Mouse (Mus musculus): Measurements from ENCODE around the gene Vav1. TPM values are rescaled to one million over a fixed set of nuclear protein-coding genes. Genes with fewer than 3 reads are reported as not detected.

The Vav1 gene
- polyA plus RNA-seq, 1 experiment from 2014 or later: 1.5 TPM

DNA sequence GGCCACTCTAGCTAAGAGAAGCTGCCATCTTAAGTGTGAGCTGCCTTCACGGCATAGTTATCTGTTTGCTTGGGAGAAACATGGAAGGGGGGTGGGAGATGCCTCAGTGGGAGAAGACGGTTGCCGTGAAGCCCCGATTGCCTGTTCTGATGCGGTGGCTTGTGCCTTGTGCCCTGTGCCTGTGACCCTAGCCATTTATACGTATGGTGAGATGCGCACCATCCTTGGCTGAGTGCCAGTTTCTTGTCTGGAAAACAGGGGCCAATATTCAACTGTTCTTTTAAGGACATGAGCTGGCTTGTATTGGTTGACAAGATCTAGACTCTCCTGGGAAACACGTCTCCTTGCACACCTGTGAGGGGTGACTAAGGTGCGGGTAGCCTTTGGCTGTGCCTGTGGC lies 72.2 kb downstream of the Vav1 start:
- Histone ChIP-seq H3K36me3 (replicated peaks) (no peaks in the 10 kb centered on the region), H3K4me2 (no peak overlapping the region), H3K9ac (no peak overlapping the region), H3K27ac (no peak overlapping the region), H3K27me3 (replicated peaks) (no peaks in the 10 kb centered on the region), H3K4me1 (no peaks in the 10 kb centered on the region), H3K9me3 (no peaks in the 10 kb centered on the region), H3K4me3 (no peak overlapping the region)
- ATAC-seq (replicated peaks): no peak
- WGBS: 89% methylated on average over 9 of the region's 9 CpGs

GRCm38 (mm10) chr17:57358441-57358840 lies 79.5 kb downstream of the Vav1 start, which contains the start of gene Adgre1:
Gene Adgre1, plus strand, starts transcription at chr17:57358691.
- H3K4me3 ChIP-seq: no peak within 1 kb of the TSS
- no peak for ATAC-seq (replicated peaks)
- 5% methylated on average over 1 of the region's 1 CpGs for WGBS

DNA sequence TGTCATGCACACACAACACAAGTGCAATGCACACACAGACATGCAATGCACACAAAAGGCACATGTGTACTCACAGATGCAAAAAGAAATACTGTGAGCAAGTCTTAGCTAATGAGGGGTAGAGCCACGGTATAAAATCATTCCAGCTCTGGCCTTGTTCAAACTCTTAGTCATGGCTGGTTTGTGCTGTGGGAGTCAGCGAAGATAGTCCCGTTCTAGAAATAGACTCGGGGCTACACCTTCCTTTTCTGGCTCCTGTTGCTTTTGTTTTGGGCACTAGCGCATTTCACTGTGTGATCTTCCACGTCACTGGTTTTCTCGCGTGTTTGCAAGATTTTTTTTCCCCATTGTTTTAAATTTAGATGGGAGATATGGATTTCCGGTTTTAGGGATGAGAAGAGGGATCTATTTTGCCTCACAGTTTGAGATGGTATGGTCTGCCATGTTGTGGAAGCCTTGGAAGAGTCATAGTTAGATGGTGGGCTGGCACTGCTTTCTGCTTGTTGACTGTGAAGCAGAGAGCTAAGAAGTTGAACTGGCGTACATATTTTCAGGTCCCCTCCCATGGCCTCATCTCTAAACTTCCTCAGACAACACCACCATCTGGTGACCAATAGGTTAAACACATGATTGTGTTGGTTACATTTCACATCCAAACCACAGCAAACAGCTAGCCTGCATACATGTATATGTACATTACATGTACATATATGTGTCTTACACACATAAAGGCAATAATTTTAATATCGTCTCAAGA lies 80.8 kb downstream of the Vav1 start:
- WGBS: 88% methylated on average over 11 of the region's 11 CpGs
- ATAC-seq (replicated peaks): no peak

More at GRCm38 (mm10) chr17:57358441-57358840, 79.5 kb downstream of the Vav1 start, which contains the start of gene Adgre1:
- Histone ChIP-seq H3K27ac (no peak within 1 kb of the TSS), H3K9ac (no peak within 1 kb of the TSS), H3K36me3 (replicated peaks) (no peaks in the 10 kb centered on the region), H3K27me3 (replicated peaks) (no peaks in the 10 kb centered on the region), H3K4me1 (no peaks in the 10 kb centered on the region), H3K9me3 (no peaks in the 10 kb centered on the region), H3K4me2 (no peak within 1 kb of the TSS)

More for the DNA sequence above, 80.8 kb downstream of the Vav1 start:
- Histone ChIP-seq H3K9ac (no peak overlapping the region), H3K27ac (no peak overlapping the region), H3K9me3 (no peaks in the 10 kb centered on the region), H3K4me1 (no peaks in the 10 kb centered on the region), H3K27me3 (replicated peaks) (no peaks in the 10 kb centered on the region), H3K4me3 (no peak overlapping the region), H3K4me2 (no peak overlapping the region), H3K36me3 (replicated peaks) (no peaks in the 10 kb centered on the region)

Other genes starting within 250 kb of the Vav1 start
- gene Khsrp, start 247.6 kb upstream of the Vav1 start, polyA plus RNA-seq (2015; fragmentation: Nextera tagmentation; extraction: Ambion mirVana): 29.9 and 30.5 TPM in 2 replicates
- gene Slc25a41, start 237.4 kb upstream of the Vav1 start, polyA plus RNA-seq (2015; fragmentation: Nextera tagmentation; extraction: Ambion mirVana): not detected in 2 replicates
- gene Crb3, start 220.0 kb upstream of the Vav1 start, polyA plus RNA-seq (2015; fragmentation: Nextera tagmentation; extraction: Ambion mirVana): 1.5 and 2.0 TPM in 2 replicates
- 42.5 TPM in 2 replicates for gene Slc25a23, start 219.2 kb upstream of the Vav1 start, polyA plus RNA-seq (2015; fragmentation: Nextera tagmentation; extraction: Ambion mirVana)
- 5.8 TPM in 2 replicates for gene Dennd1c, start 200.6 kb upstream of the Vav1 start, polyA plus RNA-seq (2015; fragmentation: Nextera tagmentation; extraction: Ambion mirVana)
- gene Tubb4a, start 191.3 kb upstream of the Vav1 start, polyA plus RNA-seq (2015; fragmentation: Nextera tagmentation; extraction: Ambion mirVana): 388 and 395 TPM in 2 replicates
- 7.4 and 8.1 TPM in 2 replicates for gene Tnfsf9, start 173.8 kb upstream of the Vav1 start, polyA plus RNA-seq (2015; fragmentation: Nextera tagmentation; extraction: Ambion mirVana)
- gene Cd70, start 129.3 kb upstream of the Vav1 start, polyA plus RNA-seq (2015; fragmentation: Nextera tagmentation; extraction: Ambion mirVana): 1.1 and 1.2 TPM in 2 replicates
- gene Tnfsf14, start 84.9 kb upstream of the Vav1 start, polyA plus RNA-seq (2015; fragmentation: Nextera tagmentation; extraction: Ambion mirVana): not detected in 2 replicates
- 2.2 TPM in 2 replicates for gene C3, start 51.0 kb upstream of the Vav1 start, polyA plus RNA-seq (2015; fragmentation: Nextera tagmentation; extraction: Ambion mirVana)
- 22.7 and 23.1 TPM in 2 replicates for gene Gpr108, start 30.7 kb upstream of the Vav1 start, polyA plus RNA-seq (2015; fragmentation: Nextera tagmentation; extraction: Ambion mirVana)
- gene Trip10, start 29.6 kb upstream of the Vav1 start, polyA plus RNA-seq (2015; fragmentation: Nextera tagmentation; extraction: Ambion mirVana): 9.6 and 10.5 TPM in 2 replicates
- 3.9 and 4.5 TPM in 2 replicates for gene Adgre1, start 79.6 kb downstream of the Vav1 start, polyA plus RNA-seq (2015; fragmentation: Nextera tagmentation; extraction: Ambion mirVana)

All from midbrain, embryonic 15.5 days (tissue).